Mouse (Mus musculus) limb, embryonic 13.5 days (tissue): ENCODE measurements around the gene Hivep3. TPM values are rescaled to one million over a fixed set of nuclear protein-coding genes. Genes with fewer than 3 reads are reported as not detected.
A peak's percentile ranks its signal among the peaks of the same experiment; 100 is the strongest.

Experiments used
- ATAC-seq: fragments of 200-750 bp; cut with Nextera tagmentation; 2 replicates; pipeline ENCODE4 v1.8.0; 2017; ENCODE audit warnings: low read depth, moderate number of reproducible peaks, moderate TSS enrichment; ENCODE audit not compliant: low FRiP score
- H3K27ac ChIP-seq: fragments of 300-500 bp; sonication (generic); 2 replicates; pipeline ENCODE4 v1.5.1; 2015; ENCODE audit warnings: inconsistent platforms, mild to moderate bottlenecking, moderate library complexity
- H3K27me3 ChIP-seq: fragments of 300-500 bp; sonication (generic); 2 replicates; pipeline ENCODE4 v1.6.1; 2015; ENCODE audit warnings: mild to moderate bottlenecking, inconsistent platforms
- H3K36me3 ChIP-seq: fragments of 300-500 bp; sonication (generic); 2 replicates; pipeline ENCODE4 v1.6.1; 2015; ENCODE audit warnings: inconsistent platforms, mild to moderate bottlenecking, moderate library complexity
- H3K4me1 ChIP-seq: fragments of 300-500 bp; sonication (generic); 2 replicates; pipeline ENCODE4 v1.6.1; 2015; ENCODE audit warnings: inconsistent platforms
- H3K4me2 ChIP-seq: fragments of 300-500 bp; sonication (generic); replicated peaks from 2 replicates; pipeline ENCODE4 v1.6.1; 2015; ENCODE audit warnings: inconsistent platforms, mild to moderate bottlenecking, moderate library complexity
- H3K4me3 ChIP-seq: fragments of 300-500 bp; sonication (generic); 2 replicates; pipeline ENCODE4 v1.5.1; 2015; ENCODE audit warnings: moderate library complexity, mild to moderate bottlenecking, inconsistent platforms
- H3K9ac ChIP-seq: fragments of 300-500 bp; sonication (generic); 2 replicates; pipeline ENCODE4 v1.6.1; 2015; ENCODE audit warnings: mild to moderate bottlenecking, inconsistent platforms
- H3K9me3 ChIP-seq: fragments of 300-500 bp; sonication (generic); 2 replicates; pipeline ENCODE4 v1.6.1; 2016; ENCODE audit warnings: inconsistent platforms
- WGBS: fragments of 180-500 bp; shearing (Covaris S2); methylation state at CpG from one replicate; pipeline ENCODE4 v1.1.7; 2015; 5-methylcytosine and 5-hydroxymethylcytosine counted together
- polyA plus RNA-seq: library from polyadenylated mRNA; unstranded; fragments of >200 nt; fragmentation: Nextera tagmentation; extraction: Ambion mirVana; gene quantifications from 2 replicates; pipeline ENCODE4 v1.2.1, GENCODE M21; 2015

The Hivep3 gene
- polyA plus RNA-seq, 1 experiment from 2014 or later, result 2.1 TPM

DNA sequence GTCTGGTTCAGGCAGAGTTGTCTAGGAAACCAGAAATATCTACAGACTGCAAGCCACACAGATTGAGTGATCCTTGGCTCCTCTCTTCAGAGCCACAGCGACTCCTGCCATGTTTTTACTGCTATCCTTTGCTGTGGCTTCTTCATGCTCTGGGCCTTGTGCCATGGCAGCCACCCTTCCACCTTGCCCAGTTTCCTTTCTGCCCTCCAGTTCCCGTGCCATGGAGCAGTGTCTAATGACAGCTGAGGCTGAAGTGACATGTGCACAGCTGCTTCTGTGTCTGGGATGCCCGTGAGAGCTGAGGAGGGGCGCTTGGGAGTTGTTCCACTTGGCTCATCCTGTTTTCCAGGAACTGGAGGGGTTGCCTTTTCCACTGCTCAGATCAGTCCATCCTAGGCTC is 127.4 kb downstream of the Hivep3 start:
- no peak overlapping the region for H3K27ac ChIP-seq
- peaks cover 3% of the 10 kb centered on the region for H3K4me1 ChIP-seq
- ATAC-seq, result no peak
- H3K9me3 ChIP-seq, result no peaks in the 10 kb centered on the region
- 0 out of 2 replicates have a peak, but pooled peaks cover 5% of the 10 kb centered on the region for H3K27me3 ChIP-seq
- H3K4me3 ChIP-seq, result no peak overlapping the region
- no peak overlapping the region for H3K4me2 ChIP-seq
- H3K9ac ChIP-seq, result no peak overlapping the region
- WGBS, result 57% methylated on average over 4 of the region's 4 CpGs
- H3K36me3 ChIP-seq, result no peaks in the 10 kb centered on the region

DNA sequence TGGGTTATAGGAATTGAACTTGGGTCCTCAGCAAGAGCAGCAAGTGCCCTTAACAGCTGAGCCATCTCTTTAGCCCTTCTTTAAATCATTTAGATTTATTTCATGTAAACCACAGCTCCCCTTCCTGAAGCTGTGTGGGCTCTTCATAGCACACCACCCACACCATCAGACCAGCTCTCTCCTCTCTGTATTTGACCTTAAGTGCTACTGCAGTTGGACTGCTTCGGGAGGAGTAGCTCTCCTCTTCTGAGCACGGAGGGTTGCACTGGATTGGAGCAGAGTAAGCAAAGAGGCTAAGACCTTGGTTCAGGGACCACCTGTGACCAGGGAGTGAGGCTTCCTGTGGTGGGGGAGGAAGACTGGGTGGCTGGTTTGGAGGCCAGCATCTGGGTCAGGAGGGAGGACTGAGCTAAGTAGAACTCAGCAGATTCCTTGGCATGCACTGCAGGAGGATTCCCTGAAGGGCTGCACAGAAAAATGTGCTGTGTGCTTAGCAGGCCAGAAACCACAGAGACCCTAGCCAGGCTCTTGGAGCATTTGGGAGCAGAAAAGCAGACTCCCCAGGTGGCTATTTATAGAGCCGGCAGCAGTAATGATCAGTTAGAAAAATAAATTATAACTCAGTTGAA is 132.4 kb downstream of the Hivep3 start:
- H3K4me3 ChIP-seq, result no peak overlapping the region
- peaks cover 8% of the 10 kb centered on the region for H3K4me1 ChIP-seq
- H3K9ac ChIP-seq, result no peak overlapping the region
- no peaks in the 10 kb centered on the region for H3K9me3 ChIP-seq
- H3K27ac ChIP-seq, result no peak overlapping the region
- WGBS, result 50% methylated on average over 3 of the region's 3 CpGs
- H3K36me3 ChIP-seq, result no peaks in the 10 kb centered on the region
- H3K4me2 ChIP-seq, result no peak overlapping the region
- ATAC-seq, result 0 out of 2 replicates have a peak, but pooled peaks have one; percentile 28
- H3K27me3 ChIP-seq, result 0 out of 2 replicates have a peak, but pooled peaks cover 2% of the 10 kb centered on the region

DNA sequence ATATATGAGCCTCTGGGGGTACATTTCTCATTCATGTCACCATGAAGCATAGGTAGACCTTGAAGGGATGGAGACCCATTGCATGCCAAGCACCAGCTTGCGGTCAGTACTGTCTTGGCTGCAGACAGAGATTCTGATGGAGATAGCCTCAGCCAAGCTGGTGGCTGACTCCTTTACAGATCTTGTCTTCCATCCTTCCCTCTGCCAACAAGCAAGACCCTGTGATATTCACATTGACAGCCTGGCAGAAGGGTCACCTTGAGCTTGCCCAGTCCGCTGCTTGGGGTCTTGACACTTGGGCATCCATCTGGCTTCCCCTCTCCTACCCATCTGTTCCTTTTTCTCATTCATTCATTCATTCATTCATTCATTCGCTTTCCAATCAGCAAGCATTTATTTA is 133.5 kb downstream of the Hivep3 start:
- H3K4me3 ChIP-seq, result no peak overlapping the region
- WGBS, result 93% methylated on average over 3 of the region's 3 CpGs
- H3K27ac ChIP-seq, result no peak overlapping the region
- no peaks in the 10 kb centered on the region for H3K9me3 ChIP-seq
- no peaks in the 10 kb centered on the region for H3K36me3 ChIP-seq
- no peak overlapping the region for H3K9ac ChIP-seq
- H3K4me2 ChIP-seq, result no peak overlapping the region
- no peak for ATAC-seq
- H3K4me1 ChIP-seq, result peaks cover 8% of the 10 kb centered on the region
- H3K27me3 ChIP-seq, result no peaks in the 10 kb centered on the region

DNA sequence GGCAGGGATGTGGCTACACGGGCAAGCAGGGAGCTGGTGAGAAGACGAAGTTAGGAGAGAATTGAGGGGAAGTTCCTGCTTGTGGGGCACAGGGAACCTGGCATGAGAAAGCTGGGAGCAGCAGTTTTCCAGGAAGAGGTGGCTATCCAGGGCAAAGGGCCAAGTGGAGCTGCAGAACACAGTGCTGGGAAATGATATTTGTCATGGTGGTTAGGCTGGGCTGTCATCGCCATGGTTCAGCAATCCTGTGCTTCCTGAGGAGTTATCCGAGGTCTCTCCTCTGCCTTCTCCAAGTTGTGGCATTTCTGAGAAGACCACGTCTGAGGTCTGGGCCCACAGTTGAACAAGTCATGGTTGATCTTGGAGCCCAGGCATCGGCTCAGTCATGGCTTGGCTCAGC is 136.8 kb downstream of the Hivep3 start:
- H3K9me3 ChIP-seq, result no peaks in the 10 kb centered on the region
- H3K4me2 ChIP-seq, result no peak overlapping the region
- WGBS, result 81% methylated on average over 6 of the region's 6 CpGs
- ATAC-seq, result no peak
- no peak overlapping the region for H3K9ac ChIP-seq
- no peak overlapping the region for H3K27ac ChIP-seq
- H3K27me3 ChIP-seq, result no peaks in the 10 kb centered on the region
- no peak overlapping the region for H3K4me3 ChIP-seq
- peaks cover 8% of the 10 kb centered on the region for H3K4me1 ChIP-seq
- no peaks in the 10 kb centered on the region for H3K36me3 ChIP-seq

DNA sequence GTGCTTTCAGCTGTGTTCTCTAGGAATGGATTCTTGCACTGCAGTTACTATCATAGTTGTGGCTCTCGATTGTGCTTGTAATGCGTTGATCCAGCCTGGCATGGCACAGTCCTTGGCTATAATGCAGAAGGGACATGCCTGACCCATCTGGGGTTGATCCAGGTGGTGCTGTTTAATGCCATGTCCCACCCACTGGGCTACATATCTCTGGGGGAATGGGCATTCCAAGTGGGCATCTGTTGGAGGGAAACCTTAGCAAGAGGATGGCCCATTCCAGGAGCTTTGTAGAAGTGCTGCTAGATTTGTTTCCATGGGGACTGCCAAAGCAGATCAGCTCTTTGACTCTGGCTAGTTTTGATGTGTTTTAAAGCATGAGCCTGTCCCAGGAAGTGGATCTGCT is 137.9 kb downstream of the Hivep3 start:
- no peak overlapping the region for H3K4me3 ChIP-seq
- no peaks in the 10 kb centered on the region for H3K9me3 ChIP-seq
- H3K4me1 ChIP-seq, result peaks cover under 1% of the 10 kb centered on the region
- WGBS, result 86% methylated on average over 2 of the region's 2 CpGs
- ATAC-seq, result no peak
- H3K9ac ChIP-seq, result no peak overlapping the region
- H3K27me3 ChIP-seq, result no peaks in the 10 kb centered on the region
- H3K27ac ChIP-seq, result no peak overlapping the region
- H3K36me3 ChIP-seq, result no peaks in the 10 kb centered on the region
- H3K4me2 ChIP-seq, result no peak overlapping the region

DNA sequence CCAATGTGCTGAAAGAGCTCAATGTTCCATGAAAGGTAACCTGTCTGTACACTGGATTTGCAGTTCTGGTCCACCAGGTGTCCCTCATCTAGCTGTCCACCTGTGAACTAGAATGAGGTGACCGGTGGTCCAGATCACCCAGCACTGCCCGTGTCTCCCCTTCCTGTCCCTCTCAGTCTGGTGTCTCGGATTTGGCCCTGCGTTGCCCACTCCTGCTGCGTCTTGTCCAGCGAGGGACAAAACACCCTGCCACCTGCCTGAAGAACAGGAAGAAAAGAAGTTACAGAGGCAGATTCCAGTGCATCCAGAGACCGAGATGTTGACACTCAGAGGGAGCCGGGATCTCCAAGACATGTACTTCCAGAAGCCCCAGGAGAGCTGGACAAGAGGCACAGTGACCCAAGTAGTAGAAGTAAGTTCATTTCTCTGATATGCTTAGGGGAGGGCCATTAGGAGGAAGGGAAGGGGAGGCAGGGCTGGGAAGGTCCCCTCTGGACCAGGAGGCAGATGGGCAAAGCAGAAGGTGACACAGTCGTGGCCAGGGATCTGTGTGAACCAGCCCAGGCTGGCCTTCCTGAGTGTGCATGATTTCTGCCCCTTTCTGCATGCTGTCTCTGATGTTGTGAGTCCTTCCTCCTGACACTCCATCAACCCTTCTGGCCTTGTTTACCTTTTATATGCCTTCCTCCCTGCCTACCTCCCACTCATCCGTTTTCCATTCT is 138.4 kb downstream of the Hivep3 start:
- no peak for ATAC-seq
- H3K9me3 ChIP-seq, result no peaks in the 10 kb centered on the region
- no peaks in the 10 kb centered on the region for H3K27me3 ChIP-seq
- H3K4me1 ChIP-seq, result no peaks in the 10 kb centered on the region
- H3K9ac ChIP-seq, result no peak overlapping the region
- H3K4me2 ChIP-seq, result no peak overlapping the region
- no peak overlapping the region for H3K27ac ChIP-seq
- WGBS, result 85% methylated on average over 10 of the region's 10 CpGs
- H3K36me3 ChIP-seq, result no peaks in the 10 kb centered on the region
- no peak overlapping the region for H3K4me3 ChIP-seq

DNA sequence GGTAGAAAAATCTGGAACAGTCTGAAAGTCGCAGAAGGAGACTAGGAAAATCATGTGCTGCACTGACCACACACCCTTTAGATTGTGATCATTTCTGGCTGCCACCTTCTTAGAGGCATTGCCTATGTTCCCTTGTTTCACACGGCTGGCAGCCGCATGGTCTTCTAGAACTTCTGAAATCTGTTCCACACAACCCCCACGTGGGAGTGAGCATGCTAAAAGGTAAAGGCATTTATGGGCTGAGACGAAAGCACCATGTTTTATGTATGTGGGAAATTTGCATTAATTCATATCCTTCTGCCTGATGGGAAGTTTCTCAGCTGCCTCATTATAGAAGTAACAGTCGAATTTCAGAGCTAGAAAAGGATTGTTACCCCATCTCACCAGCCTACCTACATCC is 140.4 kb downstream of the Hivep3 start:
- no peak overlapping the region for H3K4me3 ChIP-seq
- H3K27me3 ChIP-seq, result no peaks in the 10 kb centered on the region
- H3K4me2 ChIP-seq, result no peak overlapping the region
- H3K36me3 ChIP-seq, result no peaks in the 10 kb centered on the region
- WGBS, result 63% methylated on average over 6 of the region's 6 CpGs
- H3K9ac ChIP-seq, result no peak overlapping the region
- no peak overlapping the region for H3K27ac ChIP-seq
- ATAC-seq, result no peak
- no peaks in the 10 kb centered on the region for H3K9me3 ChIP-seq
- H3K4me1 ChIP-seq, result no peaks in the 10 kb centered on the region

DNA sequence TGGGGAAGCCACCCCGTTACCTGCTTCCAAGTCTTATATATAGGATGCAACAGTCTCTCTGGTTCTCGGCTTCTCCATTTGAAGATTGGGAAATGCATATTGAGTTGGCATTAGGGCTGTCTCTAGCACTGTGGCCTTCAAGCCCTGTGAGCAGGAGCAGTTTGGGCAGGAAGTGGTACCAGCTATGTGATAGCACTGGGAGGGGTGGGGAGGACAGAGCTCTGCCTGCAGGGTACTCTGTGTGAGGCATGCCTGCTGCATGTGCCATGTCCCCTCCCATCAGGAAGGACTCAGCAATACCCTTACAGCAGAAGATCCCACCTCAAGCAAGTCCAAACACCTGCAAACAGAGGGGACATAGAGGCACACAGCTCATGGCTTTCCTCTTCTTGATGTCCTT is 142.0 kb downstream of the Hivep3 start:
- 91% methylated on average over 2 of the region's 2 CpGs for WGBS
- Histone ChIP-seq H3K4me2 (no peak overlapping the region), H3K9me3 (no peaks in the 10 kb centered on the region)

DNA sequence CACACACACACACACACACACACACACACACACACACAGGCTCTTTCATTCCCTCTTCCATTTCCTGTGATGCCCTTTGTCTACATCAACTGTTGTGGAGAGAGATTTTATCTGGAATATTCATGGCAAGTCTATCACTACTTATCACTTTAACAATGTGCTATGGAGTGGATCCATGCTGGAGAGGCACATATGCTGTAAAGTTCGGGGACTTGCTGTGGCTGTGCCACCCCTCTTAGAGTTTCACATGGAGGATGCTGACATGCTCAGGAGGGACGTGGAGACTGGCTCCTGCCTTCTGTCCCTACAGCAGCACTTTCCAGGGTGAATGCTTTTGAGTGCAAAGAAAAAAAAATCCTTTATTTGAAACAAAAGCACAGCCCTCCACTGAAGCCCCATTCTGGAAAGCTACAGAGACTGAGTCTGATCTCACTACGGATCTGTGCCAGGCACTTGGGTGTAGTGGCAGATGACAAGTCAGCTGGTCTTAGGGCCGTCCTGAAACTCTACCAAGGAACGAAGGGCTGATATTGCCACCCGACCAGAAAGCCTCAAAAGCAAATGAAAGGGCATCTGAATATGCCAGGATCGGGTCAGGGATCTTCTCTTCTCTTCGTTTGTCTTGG is 143.1 kb downstream of the Hivep3 start:
- no peak overlapping the region for H3K4me3 ChIP-seq
- H3K4me2 ChIP-seq, result no peak overlapping the region
- H3K4me1 ChIP-seq, result no peaks in the 10 kb centered on the region
- ATAC-seq, result no peak
- 77% methylated on average over 8 of the region's 8 CpGs for WGBS
- H3K9me3 ChIP-seq, result no peaks in the 10 kb centered on the region
- H3K27ac ChIP-seq, result no peak overlapping the region
- H3K36me3 ChIP-seq, result no peaks in the 10 kb centered on the region
- H3K27me3 ChIP-seq, result no peaks in the 10 kb centered on the region; the same call in 1 of the 2 replicates
- no peak overlapping the region for H3K9ac ChIP-seq

More for the DNA sequence above, 142.0 kb downstream of the Hivep3 start:
- no peak overlapping the region for H3K9ac ChIP-seq
- H3K27ac ChIP-seq, result no peak overlapping the region
- H3K4me1 ChIP-seq, result no peaks in the 10 kb centered on the region
- H3K27me3 ChIP-seq, result no peaks in the 10 kb centered on the region
- H3K4me3 ChIP-seq, result no peak overlapping the region
- H3K36me3 ChIP-seq, result no peaks in the 10 kb centered on the region
- no peak for ATAC-seq

DNA sequence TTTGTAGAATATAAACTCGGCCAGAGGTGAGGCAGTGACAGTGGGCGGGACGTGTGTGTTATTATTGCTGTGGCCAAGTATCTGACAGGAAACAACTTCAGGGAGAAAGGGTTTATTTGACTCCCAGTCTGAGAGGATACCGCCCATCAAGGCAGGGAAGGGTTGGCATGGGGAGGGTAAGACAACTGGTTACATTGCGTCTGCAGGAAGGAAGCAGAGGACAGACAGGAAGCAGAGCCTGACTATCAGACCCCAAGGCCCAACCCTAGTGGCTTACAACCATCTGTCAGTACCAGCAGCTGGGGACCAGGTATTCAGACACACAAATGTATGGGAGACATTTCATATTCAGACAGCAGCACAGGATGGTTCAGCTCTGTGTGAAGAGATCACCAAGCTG is 144.6 kb downstream of the Hivep3 start:
- no peak for ATAC-seq
- Histone ChIP-seq H3K27me3 (no peaks in the 10 kb centered on the region; the same call in 1 of the 2 replicates), H3K36me3 (no peaks in the 10 kb centered on the region), H3K9ac (no peak overlapping the region), H3K4me3 (no peak overlapping the region), H3K4me1 (peaks cover 4% of the 10 kb centered on the region; the same call in 1 of the 2 replicates), H3K9me3 (no peaks in the 10 kb centered on the region), H3K27ac (no peak overlapping the region), H3K4me2 (no peak overlapping the region)
- WGBS, result 78% methylated on average over 5 of the region's 5 CpGs

DNA sequence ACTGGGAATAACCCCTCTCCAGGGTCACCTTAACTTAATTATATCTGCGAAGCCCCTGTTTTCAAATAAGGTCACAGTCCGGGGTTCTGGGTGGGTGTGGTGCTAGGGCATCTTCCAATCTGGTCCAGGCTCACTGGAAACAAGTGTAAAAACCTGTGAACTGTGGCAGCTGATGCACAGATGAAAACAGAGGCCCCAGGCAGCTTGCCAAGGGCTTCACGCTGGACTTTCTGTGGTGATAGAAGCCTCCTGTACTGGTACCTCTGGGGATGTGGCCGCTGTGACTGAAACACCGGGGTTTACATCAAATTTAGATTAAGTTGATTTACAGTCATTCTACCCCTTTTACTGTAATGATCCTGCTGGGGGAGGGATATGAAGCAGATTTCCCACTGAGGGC is 146.1 kb downstream of the Hivep3 start:
- no peaks in the 10 kb centered on the region for H3K36me3 ChIP-seq
- WGBS, result 65% methylated on average over 5 of the region's 5 CpGs
- no peak overlapping the region for H3K4me2 ChIP-seq
- no peak overlapping the region for H3K9ac ChIP-seq
- peaks cover 4% of the 10 kb centered on the region; the same call in 1 of the 2 replicates for H3K4me1 ChIP-seq
- H3K4me3 ChIP-seq, result no peak overlapping the region
- no peak overlapping the region for H3K27ac ChIP-seq
- no peak for ATAC-seq
- no peaks in the 10 kb centered on the region; the same call in 1 of the 2 replicates for H3K27me3 ChIP-seq
- no peaks in the 10 kb centered on the region for H3K9me3 ChIP-seq

DNA sequence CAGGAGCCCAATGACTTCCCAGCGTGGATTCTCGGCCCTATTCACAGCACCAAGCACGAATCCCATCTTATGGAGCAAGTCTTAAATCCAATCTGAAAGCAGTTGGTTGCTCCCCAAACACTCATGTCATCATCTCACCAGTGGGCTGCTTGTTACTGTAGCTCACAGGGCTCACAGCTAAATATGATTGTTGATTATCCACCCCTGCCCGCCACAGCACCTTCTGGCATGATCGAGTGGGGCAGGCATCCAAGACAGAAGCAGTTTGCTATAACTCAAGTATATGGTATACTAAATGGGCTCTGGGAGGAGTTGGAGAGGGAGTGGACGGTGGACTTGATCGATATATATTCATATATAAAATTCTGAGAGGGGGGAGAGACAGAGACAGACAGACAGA is 146.7 kb downstream of the Hivep3 start:
- 86% methylated on average over 7 of the region's 7 CpGs for WGBS
- Histone ChIP-seq H3K27me3 (no peaks in the 10 kb centered on the region; the same call in 1 of the 2 replicates), H3K27ac (no peak overlapping the region), H3K9ac (no peak overlapping the region), H3K4me3 (no peak overlapping the region), H3K9me3 (no peaks in the 10 kb centered on the region), H3K4me1 (peaks cover 4% of the 10 kb centered on the region; the same call in 1 of the 2 replicates), H3K4me2 (no peak overlapping the region), H3K36me3 (no peaks in the 10 kb centered on the region)
- ATAC-seq, result no peak
